Mouse (Mus musculus) MEL (cell line): Measurements from ENCODE around the gene BC051142. TPM values are rescaled to one million over a fixed set of nuclear protein-coding genes. Genes with fewer than 3 reads are reported as not detected.

Experiments used
- DNase-seq: peaks from one replicate; pipeline ENCODE4 v3.0.0; 2011; ENCODE audit warnings: low read depth, low spot score
- H3K27ac ChIP-seq: 2 replicates; pipeline ENCODE4 v1.5.1; 2012; ENCODE audit warnings: low read depth, mild to moderate bottlenecking, control low read depth, low read length, moderate library complexity; ENCODE audit not compliant: control insufficient read depth
- H3K27me3 ChIP-seq, 2 experiments: fragments of 150-350 bp in 1 of 2; sonication (generic) in 1 of 2; 2 replicates each; pipeline ENCODE4 v1.6.1; 2012; ENCODE audit warnings: low read length in 2 of 2, mild to moderate bottlenecking in 2 of 2, improper control_type of control experiment in 1 of 2, moderate library complexity in 1 of 2; ENCODE audit not compliant: insufficient read depth in 2 of 2, control insufficient read depth in 1 of 2
- H3K36me3 ChIP-seq, 2 experiments: 2 replicates each; pipeline ENCODE4 v1.6.1; 2012 to 2014; ENCODE audit warnings: low read length in 2 of 2, improper control_type of control experiment in 1 of 2, inconsistent platforms in 1 of 2, mild to moderate bottlenecking in 1 of 2; ENCODE audit not compliant: insufficient read depth in 2 of 2, control insufficient read depth in 1 of 2
- H3K4me1 ChIP-seq, 2 experiments: fragments of 150-350 bp in 1 of 2; sonication (generic) in 1 of 2; 2 replicates each; pipeline ENCODE4 v1.6.1; 2012; ENCODE audit warnings: low read length in 2 of 2, improper control_type of control experiment in 1 of 2, mild to moderate bottlenecking in 1 of 2; ENCODE audit not compliant: insufficient read depth in 2 of 2, control insufficient read depth in 1 of 2
- H3K4me3 ChIP-seq, 2 experiments: fragments of 150-350 bp in 1 of 2; sonication (generic) in 1 of 2; 2 replicates each; pipeline ENCODE4 v1.5.1; 2012; ENCODE audit warnings: low read depth in 2 of 2, low read length in 2 of 2, mild to moderate bottlenecking in 2 of 2, moderate library complexity in 2 of 2, control low read depth in 1 of 2, improper control_type of control experiment in 1 of 2; ENCODE audit not compliant: control insufficient read depth in 1 of 2, insufficient read depth in 1 of 2
- H3K79me2 ChIP-seq: 2 replicates; pipeline ENCODE4 v1.6.1; 2012; ENCODE audit warnings: mild to moderate bottlenecking, low read length, moderate library complexity; ENCODE audit not compliant: control insufficient read depth, poor library complexity, insufficient read depth
- H3K9ac ChIP-seq: 2 replicates; pipeline ENCODE4 v1.6.1; 2012; ENCODE audit warnings: low read depth, mild to moderate bottlenecking, control low read depth, low read length, moderate library complexity; ENCODE audit not compliant: control insufficient read depth, poor library complexity, severe bottlenecking
- H3K9me3 ChIP-seq: fragments of 150-350 bp; sonication (generic); replicated peaks from 2 replicates; pipeline ENCODE4 v1.6.1; 2012; ENCODE audit warnings: mild to moderate bottlenecking, low read length, improper control_type of control experiment, moderate library complexity; ENCODE audit not compliant: insufficient read depth
- CHD2 ChIP-seq: IDR thresholded peaks from 2 replicates; pipeline ENCODE4 v1.6.1; 2011; ENCODE audit warnings: low read length, improper control_type of control experiment
- CTCF ChIP-seq, 3 experiments: IDR thresholded peaks in 2 of 3; conservative IDR thresholded peaks in 1 of 3; 2 replicates each; pipeline ENCODE4 v1.5.1; 2011 to 2012; ENCODE audit warnings: low read length in 3 of 3, low read depth in 2 of 3, mild to moderate bottlenecking in 2 of 3, improper control_type of control experiment in 1 of 3, inconsistent platforms in 1 of 3, mixed read lengths in 1 of 3, moderate library complexity in 1 of 3; ENCODE audit not compliant: control insufficient read depth in 1 of 3, insufficient read depth in 1 of 3, poor library complexity in 1 of 3, severe bottlenecking in 1 of 3
- E2F4 ChIP-seq: IDR thresholded peaks from 2 replicates; pipeline ENCODE4 v1.6.1; 2011; ENCODE audit warnings: low read depth, low read length, improper control_type of control experiment, borderline replicate concordance
- GATA1 ChIP-seq: IDR thresholded peaks from 2 replicates; pipeline ENCODE4 v1.6.1; 2011; ENCODE audit warnings: low read depth, low read length, improper control_type of control experiment
- HCFC1 ChIP-seq: IDR thresholded peaks from 2 replicates; pipeline ENCODE4 v1.6.1; 2012; ENCODE audit warnings: low read depth, mild to moderate bottlenecking, inconsistent platforms, low read length, improper control_type of control experiment, moderate library complexity
- JUND ChIP-seq: IDR thresholded peaks from 2 replicates; pipeline ENCODE4 v1.6.1; 2011; ENCODE audit warnings: low read depth, mild to moderate bottlenecking, improper control_type of control experiment, low read length
- KAT2A ChIP-seq: conservative IDR thresholded peaks from 2 replicates; pipeline ENCODE4 v1.6.1; 2012; ENCODE audit warnings: low read depth, low read length, improper control_type of control experiment, inconsistent platforms
- MAFK ChIP-seq: IDR thresholded peaks from 2 replicates; pipeline ENCODE4 v1.6.1; 2011; ENCODE audit warnings: low read depth, mild to moderate bottlenecking, low read length, improper control_type of control experiment, borderline replicate concordance
- MAX ChIP-seq: IDR thresholded peaks from 2 replicates; pipeline ENCODE4 v1.6.1; 2011; ENCODE audit warnings: low read length, improper control_type of control experiment
- MEF2A ChIP-seq: IDR thresholded peaks from 2 replicates; pipeline ENCODE4 v1.6.1; 2014; ENCODE audit warnings: low read depth, mild to moderate bottlenecking, inconsistent platforms, low read length, improper control_type of control experiment; ENCODE audit not compliant: poor library complexity, insufficient replicate concordance, severe bottlenecking; ENCODE audit errors: extremely low read depth
- MXI1 ChIP-seq: IDR thresholded peaks from 2 replicates; pipeline ENCODE4 v1.6.1; 2011; ENCODE audit warnings: mild to moderate bottlenecking, low read depth, low read length, improper control_type of control experiment
- NELFE ChIP-seq: IDR thresholded peaks from 2 replicates; pipeline ENCODE4 v1.6.1; 2011; ENCODE audit warnings: low read depth, low read length, improper control_type of control experiment
- POLR2A ChIP-seq, 2 experiments: IDR thresholded peaks; 2 replicates each; pipeline ENCODE4 v1.6.1; 2011 to 2012; ENCODE audit warnings: low read length in 2 of 2, mild to moderate bottlenecking in 2 of 2, control low read depth in 1 of 2, improper control_type of control experiment in 1 of 2, low read depth in 1 of 2, moderate library complexity in 1 of 2; ENCODE audit not compliant: control insufficient read depth in 1 of 2, insufficient read depth in 1 of 2, poor library complexity in 1 of 2
- POLR2AphosphoS5 ChIP-seq: IDR thresholded peaks from 2 replicates; pipeline ENCODE4 v1.6.1; 2012; ENCODE audit warnings: low read depth, borderline replicate concordance, mild to moderate bottlenecking, inconsistent platforms, low read length, moderate library complexity, mixed read lengths
- RAD21 ChIP-seq: IDR thresholded peaks from 2 replicates; pipeline ENCODE4 v1.6.1; 2011; ENCODE audit warnings: mild to moderate bottlenecking, low read depth, low read length, improper control_type of control experiment
- RCOR1 ChIP-seq: IDR thresholded peaks from 2 replicates; pipeline ENCODE4 v1.6.1; 2012; ENCODE audit warnings: low read depth, mild to moderate bottlenecking, inconsistent platforms, low read length, improper control_type of control experiment
- TAL1 ChIP-seq: IDR thresholded peaks from 2 replicates; pipeline ENCODE4 v1.6.1; 2012; ENCODE audit warnings: mild to moderate bottlenecking, inconsistent platforms, low read length, moderate library complexity, mixed read lengths
- TCF12 ChIP-seq: IDR thresholded peaks from 2 replicates; pipeline ENCODE4 v1.6.1; 2014; ENCODE audit warnings: low read depth, mild to moderate bottlenecking, inconsistent platforms, low read length, improper control_type of control experiment, moderate library complexity
- UBTF ChIP-seq: IDR thresholded peaks from 2 replicates; pipeline ENCODE4 v1.6.1; 2012; ENCODE audit warnings: low read depth, mild to moderate bottlenecking, inconsistent platforms, low read length, improper control_type of control experiment, moderate library complexity, borderline replicate concordance; ENCODE audit not compliant: insufficient read depth
- USF1 ChIP-seq: IDR thresholded peaks from 2 replicates; pipeline ENCODE4 v1.6.1; 2014; ENCODE audit warnings: low read depth, mild to moderate bottlenecking, inconsistent platforms, low read length, improper control_type of control experiment, moderate library complexity
- ZMIZ1 ChIP-seq: IDR thresholded peaks from 2 replicates; pipeline ENCODE4 v1.6.1; 2012; ENCODE audit warnings: low read depth, mild to moderate bottlenecking, inconsistent platforms, low read length, improper control_type of control experiment, moderate library complexity
- ZNF384 ChIP-seq: IDR thresholded peaks from 2 replicates; pipeline ENCODE4 v1.6.1; 2012; ENCODE audit warnings: low read depth, mild to moderate bottlenecking, inconsistent platforms, low read length, improper control_type of control experiment
- polyA plus RNA-seq, 2 experiments: library from polyadenylated mRNA; stranded (reverse) in 1 of 2; unstranded in 1 of 2; fragments of >175 nt in 1 of 2; fragments of >200 nt in 1 of 2; gene quantifications; 2 replicates each; pipeline versions ENCODE4 v1.2.1 to v1.2.4; 2012; ENCODE audit warnings: low replicate concordance in 2 of 2, low read depth in 1 of 2; ENCODE audit not compliant: insufficient read length in 2 of 2, insufficient read depth in 1 of 2, missing spikeins in 1 of 2
- total RNA-seq: library from RNA; depleted of rRNA; stranded (reverse); fragments of 300-350 nt; gene quantifications from 2 replicates; pipeline ENCODE4 v1.2.3, GENCODE M21; 2012

The BC051142 gene
- total and polyA plus RNA-seq, 3 experiments = 0.06 TPM; not detected in 2

GRCm38 (mm10) chr17:34373055-34373709 lies 25.4 kb upstream of the BC051142 start:
- Histone ChIP-seq H3K9me3 (no peaks in the 10 kb centered on the region), H3K4me3 (no peak overlapping the region), H3K27me3 (peaks cover 0 to 5% of the 10 kb centered on the region in 2 experiments; a peak in 2 of 4 replicates), H3K27ac (no peak overlapping the region), H3K9ac (no peak overlapping the region), H3K79me2 (no peaks in the 10 kb centered on the region), H3K4me1 (no peaks in the 10 kb centered on the region), H3K36me3 (no peaks in the 10 kb centered on the region)
- no peak for DNase-seq
- TF ChIP-seq TAL1 = no peak
- no peak for TF ChIP-seq E2F4
- no peak for TF ChIP-seq TCF12
- TF ChIP-seq HCFC1 = no peak
- no peak for TF ChIP-seq POLR2AphosphoS5
- no peak for TF ChIP-seq UBTF
- no peak for TF ChIP-seq POLR2A (IDR thresholded peaks at IDR 0.05; ENCODE audit: control insufficient read depth in 1 of 2, insufficient read depth in 1 of 2, low read depth in 1 of 2, low read length in 2 of 2, poor library complexity in 1 of 2)
- no peak for TF ChIP-seq MAFK
- TF ChIP-seq CHD2 = no peak
- no peak for TF ChIP-seq ZMIZ1
- TF ChIP-seq RCOR1 = no peak
- TF ChIP-seq GATA1 = no peak
- TF ChIP-seq JUND = no peak
- no peak for TF ChIP-seq MAX

DNA sequence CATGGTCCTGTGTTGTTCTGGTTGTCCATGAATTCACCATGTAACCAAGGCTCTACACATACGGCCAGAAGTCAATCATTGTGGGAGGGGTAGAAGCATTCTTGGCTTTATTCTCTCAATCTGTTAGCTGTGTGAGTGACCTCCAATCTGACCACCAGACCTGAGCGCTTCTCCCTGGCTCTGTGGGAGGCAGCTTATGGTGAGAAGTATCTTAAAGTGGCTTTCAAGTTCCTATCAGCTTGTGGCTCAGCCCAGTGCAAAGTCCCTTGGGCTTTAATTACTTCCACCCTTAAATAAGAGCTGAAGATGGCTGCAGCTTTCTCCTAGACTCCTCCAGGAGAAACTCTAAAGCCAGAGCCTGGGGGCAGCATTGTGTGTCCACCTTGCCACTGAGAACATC lies 21.8 kb upstream of the BC051142 start, which contains the start of gene Btnl1:
Btnl1 (plus strand) TSS at position 286 of the 400 bp plus-strand sequence.
- H3K79me2 ChIP-seq = no peaks in the 10 kb centered on the region
- H3K4me3 ChIP-seq = no peak within 1 kb of the TSS
- H3K36me3 ChIP-seq = no peaks in the 10 kb centered on the region
- TF ChIP-seq MEF2A (no peak), RCOR1 (no peak), GATA1 (no peak), KAT2A (no peak), POLR2A (IDR thresholded peaks at IDR 0.05; ENCODE audit: control insufficient read depth in 1 of 2, insufficient read depth in 1 of 2, low read depth in 1 of 2, low read length in 2 of 2, poor library complexity in 1 of 2) (no peak), NELFE (no peak), CTCF (IDR thresholded peaks at IDR 0.05 in 2 of 3, conservative IDR thresholded peaks at IDR 0.05 in 1 of 3; ENCODE audit: control insufficient read depth in 1 of 3, insufficient read depth in 1 of 3, low read depth in 2 of 3, low read length in 3 of 3, poor library complexity in 1 of 3, severe bottlenecking in 1 of 3) (no peak), ZNF384 (no peak), MXI1 (no peak), RAD21 (no peak), USF1 (no peak)
- no peak for DNase-seq
- H3K9ac ChIP-seq = no peak within 1 kb of the TSS
- no peaks in the 10 kb centered on the region for H3K4me1 ChIP-seq
- peaks cover 0 to 3% of the 10 kb centered on the region in 2 experiments; a peak in 2 of 4 replicates for H3K27me3 ChIP-seq
- H3K27ac ChIP-seq = no peak within 1 kb of the TSS
- H3K9me3 ChIP-seq = no peaks in the 10 kb centered on the region
